Mouse (Mus musculus) limb, embryonic 12.5 days (tissue): ENCODE results near the gene Ube2s. TPM values are rescaled to one million over a fixed set of nuclear protein-coding genes. Genes with fewer than 3 reads are reported as not detected.
A peak's percentile ranks its signal among the peaks of the same experiment; 100 is the strongest.
"Not testable (repeated sequence)": the region's sequence is repeated elsewhere in the genome, so short reads cannot be mapped to it uniquely, and the experiment has no call there.

Source experiments
- ATAC-seq: fragments of 200-750 bp; cut with Nextera tagmentation; 2 replicates; pipeline ENCODE4 v1.8.0; 2017; ENCODE audit warnings: low read depth, moderate TSS enrichment; ENCODE audit not compliant: insufficient number of reproducible peaks, insufficient read depth, low FRiP score, low TSS enrichment
- H3K27ac ChIP-seq: fragments of 300-500 bp; sonication (generic); 2 replicates; pipeline ENCODE4 v1.5.1; 2016; ENCODE audit warnings: mild to moderate bottlenecking, moderate library complexity
- H3K27me3 ChIP-seq: fragments of 300-500 bp; sonication (generic); 2 replicates; pipeline ENCODE4 v1.6.1; 2016; ENCODE audit warnings: mild to moderate bottlenecking, moderate library complexity
- H3K36me3 ChIP-seq: fragments of 300-500 bp; sonication (generic); 2 replicates; pipeline ENCODE4 v1.6.1; 2016; ENCODE audit warnings: mild to moderate bottlenecking, moderate library complexity
- H3K4me1 ChIP-seq: fragments of 300-500 bp; sonication (generic); replicated peaks from 2 replicates; pipeline ENCODE4 v1.6.1; 2016
- H3K4me2 ChIP-seq: fragments of 300-500 bp; sonication (generic); 2 replicates; pipeline ENCODE4 v1.6.1; 2016; ENCODE audit warnings: mild to moderate bottlenecking, moderate library complexity
- H3K4me3 ChIP-seq: fragments of 300-500 bp; sonication (generic); replicated peaks from 2 replicates; pipeline ENCODE4 v1.5.1; 2016; ENCODE audit warnings: mild to moderate bottlenecking
- H3K9ac ChIP-seq: fragments of 300-500 bp; sonication (generic); replicated peaks from 2 replicates; pipeline ENCODE4 v1.6.1; 2016; ENCODE audit warnings: mild to moderate bottlenecking, moderate library complexity
- H3K9me3 ChIP-seq: fragments of 300-500 bp; sonication (generic); 2 replicates; pipeline ENCODE4 v1.6.1; 2016; ENCODE audit warnings: mild to moderate bottlenecking, moderate library complexity
- WGBS: fragments of 180-500 bp; shearing (Covaris S2); methylation state at CpG from one replicate; pipeline ENCODE4 v1.1.7; 2016; 5-methylcytosine and 5-hydroxymethylcytosine counted together
- polyA plus RNA-seq: library from polyadenylated mRNA; unstranded; fragments of >200 nt; fragmentation: Nextera tagmentation; extraction: Ambion mirVana; gene quantifications from 2 replicates; pipeline ENCODE4 v1.2.1, GENCODE M21; 2016

The Ube2s gene
- 437 and 457 TPM in 2 replicates for polyA plus RNA-seq

- Histone ChIP-seq H3K9ac (peak within 1 kb of the TSS; percentile 99), H3K4me1 (peaks cover 22% of the 10 kb centered on the region), H3K27ac (peak within 1 kb of the TSS; percentile 95), H3K27me3 (no peaks in the 10 kb centered on the region), H3K9me3 (no peaks in the 10 kb centered on the region), H3K4me3 (peak within 1 kb of the TSS; percentile 99), H3K4me2 (peak within 1 kb of the TSS; percentile 86), H3K36me3 (peaks cover 34% of the 10 kb centered on the region)
- peak; percentile 99 for ATAC-seq
- WGBS = under 1% methylated on average over 62 of the region's 62 CpGs
These were observed at the start of gene Ube2s for GRCm38 (mm10) chr7:4812303-4813104. Gene Ube2s, minus strand, starts transcription at chr7:4812590.

- not testable (repeated sequence) for H3K4me2 ChIP-seq, H3K4me1 ChIP-seq, H3K9me3 ChIP-seq, H3K9ac ChIP-seq, H3K36me3 ChIP-seq, H3K4me3 ChIP-seq, ATAC-seq, H3K27me3 ChIP-seq, H3K27ac ChIP-seq
- 73% methylated on average over 3 of the region's 3 CpGs for WGBS
These were observed 48.5 kb upstream of the Ube2s start for GRCm38 (mm10) chr7:4860926-4861325.

GRCm38 (mm10) chr7:4859418-4859978, 47.1 kb upstream of the Ube2s start:
- 59% methylated on average over 12 of the region's 12 CpGs for WGBS
- no peaks in the 10 kb centered on the region for H3K36me3 ChIP-seq
- H3K4me2 ChIP-seq = no peak overlapping the region
- H3K4me1 ChIP-seq = no peaks in the 10 kb centered on the region
- H3K9me3 ChIP-seq = no peaks in the 10 kb centered on the region
- H3K9ac ChIP-seq = no peak overlapping the region
- H3K27ac ChIP-seq = no peak overlapping the region
- no peak overlapping the region for H3K4me3 ChIP-seq
- ATAC-seq = no peak
- no peaks in the 10 kb centered on the region; the same call in 1 of the 2 replicates for H3K27me3 ChIP-seq

GRCm38 (mm10) chr7:4857321-4857720, 44.9 kb upstream of the Ube2s start:
- no peaks in the 10 kb centered on the region for H3K36me3 ChIP-seq
- ATAC-seq = no peak
- H3K4me1 ChIP-seq = no peaks in the 10 kb centered on the region

GRCm38 (mm10) chr7:4856508-4856907, 44.1 kb upstream of the Ube2s start:
- Histone ChIP-seq H3K4me2 (no peak overlapping the region), H3K9me3 (no peaks in the 10 kb centered on the region), H3K27me3 (peaks cover 7% of the 10 kb centered on the region), H3K9ac (no peak overlapping the region), H3K4me3 (no peak overlapping the region), H3K27ac (no peak overlapping the region), H3K36me3 (no peaks in the 10 kb centered on the region), H3K4me1 (no peaks in the 10 kb centered on the region)
- WGBS = 86% methylated on average over 9 of the region's 9 CpGs
- ATAC-seq = no peak

More at GRCm38 (mm10) chr7:4857321-4857720, 44.9 kb upstream of the Ube2s start:
- Histone ChIP-seq H3K4me2 (no peak overlapping the region), H3K9me3 (no peaks in the 10 kb centered on the region), H3K27me3 (no peaks in the 10 kb centered on the region; the same call in none of the 2 replicates), H3K4me3 (no peak overlapping the region), H3K9ac (no peak overlapping the region), H3K27ac (no peak overlapping the region)
- 59% methylated on average over 7 of the region's 7 CpGs for WGBS

GRCm38 (mm10) chr7:4853613-4854012, 41.2 kb upstream of the Ube2s start:
- WGBS = 70% methylated on average over 3 of the region's 3 CpGs
- H3K27me3 ChIP-seq = peaks cover 24% of the 10 kb centered on the region
- no peak overlapping the region for H3K4me2 ChIP-seq
- H3K9ac ChIP-seq = no peak overlapping the region
- no peaks in the 10 kb centered on the region for H3K4me1 ChIP-seq
- no peaks in the 10 kb centered on the region for H3K36me3 ChIP-seq
- H3K27ac ChIP-seq = no peak overlapping the region
- no peak overlapping the region for H3K4me3 ChIP-seq
- no peaks in the 10 kb centered on the region for H3K9me3 ChIP-seq
- no peak for ATAC-seq

GRCm38 (mm10) chr7:4851315-4851688, 38.9 kb upstream of the Ube2s start:
- whole genome bisulfite sequencing = 73% methylated on average over 8 of the region's 8 CpGs
- Histone ChIP-seq H3K9ac (no peak overlapping the region), H3K27ac (no peak overlapping the region), H3K9me3 (no peaks in the 10 kb centered on the region), H3K36me3 (no peaks in the 10 kb centered on the region), H3K4me2 (no peak overlapping the region), H3K4me1 (no peaks in the 10 kb centered on the region), H3K27me3 (peaks cover 39% of the 10 kb centered on the region), H3K4me3 (no peak overlapping the region)
- no peak for ATAC-seq

- WGBS = 79% methylated on average over 11 of the region's 11 CpGs
- ATAC-seq = no peak
These were observed 38.4 kb upstream of the Ube2s start for GRCm38 (mm10) chr7:4850621-4851314.

GRCm38 (mm10) chr7:4849372-4849771, 37.0 kb upstream of the Ube2s start:
- Histone ChIP-seq H3K4me1 (peaks cover 3% of the 10 kb centered on the region; the same call in 1 of the 2 replicates), H3K9ac (no peak overlapping the region), H3K27ac (no peak overlapping the region), H3K36me3 (no peaks in the 10 kb centered on the region), H3K4me3 (no peak overlapping the region), H3K9me3 (no peaks in the 10 kb centered on the region), H3K4me2 (no peak overlapping the region), H3K27me3 (peaks cover 58% of the 10 kb centered on the region)
- 54% methylated on average over 9 of the region's 9 CpGs for WGBS
- no peak for ATAC-seq

More at GRCm38 (mm10) chr7:4850621-4851314, 38.4 kb upstream of the Ube2s start:
- no peak overlapping the region for H3K9ac ChIP-seq
- no peak overlapping the region for H3K4me2 ChIP-seq
- H3K27me3 ChIP-seq = peaks cover 44% of the 10 kb centered on the region
- H3K4me1 ChIP-seq = no peaks in the 10 kb centered on the region
- no peak overlapping the region for H3K4me3 ChIP-seq
- no peaks in the 10 kb centered on the region for H3K9me3 ChIP-seq
- no peaks in the 10 kb centered on the region for H3K36me3 ChIP-seq
- H3K27ac ChIP-seq = no peak overlapping the region

- peak overlapping the region; percentile 94 for H3K4me2 ChIP-seq
- H3K9ac ChIP-seq = no peak overlapping the region
- no peak overlapping the region for H3K27ac ChIP-seq
- peaks cover 86% of the 10 kb centered on the region for H3K27me3 ChIP-seq
- peak; percentile 76 for ATAC-seq
- H3K9me3 ChIP-seq = no peaks in the 10 kb centered on the region
- H3K4me1 ChIP-seq = peaks cover 24% of the 10 kb centered on the region
- WGBS = under 1% methylated on average over 13 of the region's 13 CpGs
- H3K4me3 ChIP-seq = peak overlapping the region; percentile 47
- no peaks in the 10 kb centered on the region for H3K36me3 ChIP-seq
These were observed 32.5 kb upstream of the Ube2s start for GRCm38 (mm10) chr7:4844917-4845309.

- Histone ChIP-seq H3K36me3 (no peaks in the 10 kb centered on the region), H3K27me3 (peaks cover 88% of the 10 kb centered on the region), H3K4me1 (peaks cover 24% of the 10 kb centered on the region), H3K9ac (peak within 1 kb of the TSS; percentile 60), H3K4me2 (peak within 1 kb of the TSS; percentile 94), H3K9me3 (no peaks in the 10 kb centered on the region), H3K27ac (no peak within 1 kb of the TSS), H3K4me3 (peak within 1 kb of the TSS; percentile 47)
- under 1% methylated on average over 41 of the region's 41 CpGs for WGBS
- peak; percentile 64; the same call in 1 of the 2 replicates for ATAC-seq
These were observed 32.0 kb upstream of the Ube2s start, which contains the start of gene Shisa7 for GRCm38 (mm10) chr7:4844245-4844916. Gene Shisa7, minus strand, starts transcription at chr7:4844696.
